Mouse (Mus musculus) cortical plate, adult 2 months (tissue): Measurements from ENCODE around the gene Nr2c2.

Experiments used
- CTCF ChIP-seq: fragments of 200-500 bp; IDR thresholded peaks from 2 replicates; pipeline ENCODE4 v1.5.1; 2011; ENCODE audit warnings: mild to moderate bottlenecking, control low read depth, low read length; ENCODE audit not compliant: insufficient read depth; ENCODE audit errors: extremely low read depth
- POLR2A ChIP-seq: fragments of 200-500 bp; IDR thresholded peaks from 2 replicates; pipeline ENCODE4 v1.6.1; 2011; ENCODE audit warnings: mild to moderate bottlenecking, low read length, control low read depth; ENCODE audit not compliant: insufficient read depth; ENCODE audit errors: extremely low read depth

DNA sequence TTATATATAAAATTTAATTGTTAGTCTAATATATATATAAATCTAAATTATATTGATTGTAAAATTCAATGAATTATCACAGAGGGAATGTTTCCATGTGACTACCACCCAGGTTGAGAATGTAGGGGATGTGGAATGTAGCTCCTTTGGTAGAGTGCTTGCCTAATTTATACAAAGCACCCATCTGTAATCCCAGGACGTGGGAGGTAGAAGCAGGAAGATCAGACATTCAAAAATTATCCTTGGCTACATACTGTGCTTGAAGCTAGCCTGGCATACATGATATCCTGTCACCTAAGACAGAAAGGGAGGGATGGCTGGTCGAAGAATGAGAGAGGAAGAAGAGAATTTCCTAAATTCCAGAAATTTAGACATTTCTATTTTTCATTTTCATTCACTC lies 45.2 kb downstream of the Nr2c2 start:
- no peak for TF ChIP-seq CTCF
- TF ChIP-seq POLR2A = no peak
